Mouse (Mus musculus) embryo, embryonic 11.5 days (tissue): ENCODE data around the gene Hs1bp3.

Experiments used
- DNase-seq: peaks from one replicate; pipeline ENCODE4 v3.0.0-alpha.2; 2012; ENCODE audit warnings: low read depth, low spot score

The Hs1bp3 gene

DNA sequence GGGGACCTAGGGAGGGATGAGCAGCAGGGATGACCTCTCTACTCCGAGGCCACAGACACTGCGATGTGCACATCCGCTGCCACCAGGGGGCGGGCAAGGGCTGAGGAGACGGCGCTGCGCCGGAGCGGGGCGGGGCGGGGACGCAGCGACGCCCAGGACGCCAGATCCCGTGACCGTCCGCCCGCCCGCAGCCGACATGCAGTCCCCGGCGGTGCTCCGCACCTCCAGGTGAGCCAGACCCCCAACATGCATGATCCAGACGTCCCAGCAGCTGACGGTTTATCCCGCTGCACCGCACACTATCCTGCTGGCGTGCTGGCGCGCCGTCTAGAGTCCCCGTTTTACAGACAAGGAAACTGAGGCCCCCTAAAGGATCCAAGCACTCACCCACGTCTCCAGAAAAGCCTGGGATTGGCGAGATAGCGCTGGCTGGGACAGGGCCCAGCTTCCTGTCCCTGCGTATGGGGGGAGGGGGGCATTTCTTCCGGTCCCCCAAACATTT lies at the start of gene Hs1bp3:
TSS of gene Hs1bp3 (plus strand) at position 163 of the 502 bp plus-strand sequence.
- DNase-seq = peak; percentile 78

GRCm38 (mm10) chr12:8266311-8266710 lies 46.9 kb upstream of the Hs1bp3 start:
- no peak for DNase-seq

- no peak for DNase-seq
These were observed 43.6 kb upstream of the Hs1bp3 start for GRCm38 (mm10) chr12:8269627-8270026.

- no peak for DNase-seq
These were observed 41.8 kb upstream of the Hs1bp3 start for GRCm38 (mm10) chr12:8271405-8271804.

DNA sequence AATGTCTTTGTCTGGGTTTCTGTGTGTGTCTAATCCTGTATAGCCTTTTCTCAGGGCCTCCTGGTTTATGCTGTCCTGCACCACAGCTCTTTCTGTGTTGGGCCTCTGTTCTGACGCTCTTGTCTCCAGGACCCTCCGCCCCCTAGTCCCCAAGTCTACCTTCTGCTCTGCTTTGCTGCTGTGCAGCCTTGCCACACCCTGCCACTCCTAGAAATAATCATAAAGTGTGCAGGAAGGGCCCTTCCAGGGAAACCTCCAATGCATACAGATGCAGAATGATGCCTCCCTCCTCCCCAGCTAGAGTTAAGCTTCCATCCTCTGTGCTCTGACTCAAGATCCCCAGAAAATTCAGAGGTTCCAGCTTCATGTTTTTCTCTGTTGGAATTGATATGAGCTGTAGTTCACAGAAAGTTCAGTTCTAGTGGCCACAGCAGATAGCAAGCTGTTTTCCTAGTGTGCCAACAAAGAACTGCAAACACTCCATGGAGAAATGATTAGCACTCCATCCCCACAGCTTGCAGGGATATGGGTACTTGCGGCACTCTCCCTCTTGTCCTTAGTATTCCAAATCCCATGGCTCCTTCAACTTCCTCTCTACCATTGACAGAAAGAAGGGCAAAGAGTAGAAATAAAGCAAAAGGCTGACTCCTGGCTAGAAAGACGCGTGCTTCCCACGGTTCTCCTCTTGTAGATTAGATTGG lies 39.6 kb upstream of the Hs1bp3 start:
- DNase-seq = no peak

- DNase-seq = no peak
These were observed 37.8 kb upstream of the Hs1bp3 start for GRCm38 (mm10) chr12:8275424-8275823.

GRCm38 (mm10) chr12:8281225-8282017 lies 31.8 kb upstream of the Hs1bp3 start:
- DNase-seq = no peak

GRCm38 (mm10) chr12:8287970-8288369 lies 25.3 kb upstream of the Hs1bp3 start:
- no peak for DNase-seq

DNA sequence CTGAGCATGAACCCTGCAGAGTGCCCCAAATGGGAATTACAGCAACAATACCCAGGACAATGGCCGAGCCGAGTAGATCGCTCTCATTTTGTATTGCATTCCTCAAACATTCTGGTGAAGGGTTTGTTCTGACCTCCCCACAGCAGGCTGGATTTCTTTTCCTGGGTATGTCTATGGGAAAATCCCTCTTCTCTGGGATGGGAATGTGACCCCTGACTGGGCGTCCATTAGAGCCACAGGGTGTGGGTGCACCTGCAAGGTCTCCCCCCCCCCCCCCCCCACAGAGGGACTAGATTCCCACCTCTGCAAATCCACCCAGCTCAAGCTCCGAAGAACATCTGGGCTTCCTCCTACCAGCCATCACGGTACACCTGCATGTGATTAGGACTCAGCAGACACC lies 24.1 kb upstream of the Hs1bp3 start:
- no peak for DNase-seq

GRCm38 (mm10) chr12:8289499-8289898 lies 23.7 kb upstream of the Hs1bp3 start:
- DNase-seq = no peak

DNA sequence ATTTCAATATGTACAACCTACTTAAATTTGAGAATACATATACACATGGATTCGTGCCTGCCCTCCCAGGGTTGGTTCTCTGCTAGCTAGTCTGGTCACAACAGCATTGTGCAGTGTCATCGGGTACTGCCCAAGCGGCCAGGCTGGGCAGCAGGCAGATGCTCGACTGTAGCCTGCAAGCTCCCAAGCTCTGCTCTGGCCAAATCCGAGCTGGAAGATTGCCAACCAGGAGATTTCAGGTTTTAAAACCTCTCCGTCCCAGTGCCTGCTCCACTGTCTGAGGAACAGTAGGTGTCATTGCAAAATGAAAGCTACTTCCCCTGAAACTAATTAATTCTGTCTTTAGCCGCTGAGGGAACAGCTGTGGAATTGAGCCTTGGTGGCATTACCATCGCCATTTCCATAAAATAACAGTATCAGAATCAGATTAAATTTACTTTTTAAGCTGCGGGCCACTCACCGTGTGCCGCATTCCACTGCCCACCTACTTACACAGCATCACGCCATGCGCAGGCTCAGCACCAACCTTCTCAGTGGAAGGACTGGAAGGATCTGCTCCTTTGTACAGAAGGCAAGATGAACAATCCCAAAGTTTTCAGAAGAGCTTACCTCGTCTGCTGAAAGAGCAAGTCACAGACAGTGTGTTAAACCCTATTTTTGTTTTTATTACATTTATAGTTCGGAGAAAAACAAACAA lies 21.9 kb upstream of the Hs1bp3 start:
- DNase-seq = no peak

- DNase-seq = no peak
These were observed 17.8 kb upstream of the Hs1bp3 start for GRCm38 (mm10) chr12:8295307-8295913.

- DNase-seq = no peak
These were observed 17.1 kb upstream of the Hs1bp3 start for GRCm38 (mm10) chr12:8296154-8296553.

DNA sequence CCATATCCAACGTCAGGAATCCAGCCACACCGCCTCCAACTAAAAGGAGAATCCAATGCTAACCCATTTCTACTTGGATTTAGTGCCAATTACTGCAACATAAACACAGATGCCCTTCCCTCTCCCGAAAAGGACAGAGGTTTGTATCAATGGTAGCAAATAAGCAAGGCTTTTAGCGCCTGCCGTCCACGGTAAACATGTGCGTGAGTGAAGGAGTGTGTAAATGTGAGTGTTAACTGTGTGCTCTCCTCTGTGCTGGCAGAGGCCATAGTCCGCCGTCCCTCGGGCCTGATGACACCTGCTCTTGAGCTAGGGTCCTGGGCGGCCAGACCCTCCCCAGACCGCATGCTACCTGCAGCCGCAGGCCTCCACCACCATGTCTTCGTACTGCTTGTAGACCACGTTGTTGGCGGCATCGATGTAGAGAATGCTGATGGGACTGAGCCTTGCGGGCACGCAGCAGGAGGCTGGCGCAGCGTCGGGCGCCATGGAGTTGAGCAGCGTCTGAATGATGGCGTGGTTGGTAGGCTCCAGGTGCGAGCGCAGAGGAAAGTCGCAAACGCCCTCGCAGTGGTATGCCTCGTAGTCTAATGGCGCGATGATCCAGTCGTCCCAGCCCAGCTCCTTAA lies 15.5 kb upstream of the Hs1bp3 start:
- no peak for DNase-seq

GRCm38 (mm10) chr12:8298361-8299142 lies 14.7 kb upstream of the Hs1bp3 start:
- DNase-seq = no peak

- DNase-seq = no peak
These were observed 13.8 kb upstream of the Hs1bp3 start for GRCm38 (mm10) chr12:8299143-8300110.

- DNase-seq = no peak
These were observed 13.1 kb upstream of the Hs1bp3 start for GRCm38 (mm10) chr12:8300111-8300480.

GRCm38 (mm10) chr12:8300521-8300920 lies 12.7 kb upstream of the Hs1bp3 start:
- no peak for DNase-seq

GRCm38 (mm10) chr12:8301011-8301814 lies 12.0 kb upstream of the Hs1bp3 start:
- DNase-seq = no peak
